Mouse (Mus musculus) lung, postnatal 4 days (tissue): ENCODE measurements around the gene Hnrnpul1.

ENCODE experiments used
- DNase-seq, 2 experiments: peaks; one replicate each; pipeline ENCODE4 v3.0.0; 2021

Hnrnpul1 gene

GRCm38 (mm10) chr7:25687811-25688401 is 66.7 kb downstream of the Hnrnpul1 start:
- peak; percentile 79 to 83 for DNase-seq

GRCm38 (mm10) chr7:25686680-25687531 is 67.7 kb downstream of the Hnrnpul1 start, which contains the start of gene Tgfb1:
Gene Tgfb1 (plus strand): TSS chr7:25687002.
- DNase-seq: peak; percentile 89 to 91

GRCm38 (mm10) chr7:25685926-25686470 is 68.6 kb downstream of the Hnrnpul1 start:
- DNase-seq: no peak

GRCm38 (mm10) chr7:25684659-25685058 is 69.9 kb downstream of the Hnrnpul1 start:
- no peak for DNase-seq

GRCm38 (mm10) chr7:25683474-25684180 is 70.9 kb downstream of the Hnrnpul1 start:
- DNase-seq: peak; percentile 44 to 55

- no peak for DNase-seq
Observed at GRCm38 (mm10) chr7:25681341-25682231, 73.0 kb downstream of the Hnrnpul1 start.

- peak; percentile 96 to 98 for DNase-seq
Observed at GRCm38 (mm10) chr7:25680514-25681258, 73.9 kb downstream of the Hnrnpul1 start, which contains the start of gene B9d2. Gene B9d2 (plus strand): TSS chr7:25680780.

- DNase-seq: peak; percentile 39 to 53
Observed at GRCm38 (mm10) chr7:25679971-25680370, 74.6 kb downstream of the Hnrnpul1 start.

- DNase-seq: no peak
Observed at GRCm38 (mm10) chr7:25677013-25677412, 77.5 kb downstream of the Hnrnpul1 start.

- peak; percentile 87 to 92 for DNase-seq
Observed at GRCm38 (mm10) chr7:25676085-25676781, 78.3 kb downstream of the Hnrnpul1 start.

GRCm38 (mm10) chr7:25675405-25675804 is 79.2 kb downstream of the Hnrnpul1 start:
- no peak for DNase-seq

- DNase-seq: no peak
Observed at GRCm38 (mm10) chr7:25674719-25675300, 79.7 kb downstream of the Hnrnpul1 start, which contains the start of gene Tmem91. Gene Tmem91 (minus strand): TSS chr7:25675166.

GRCm38 (mm10) chr7:25674297-25674696 is 80.3 kb downstream of the Hnrnpul1 start:
- no peak for DNase-seq

- no peak for DNase-seq
Observed at GRCm38 (mm10) chr7:25672442-25672841, 82.1 kb downstream of the Hnrnpul1 start.

- no peak for DNase-seq
Observed at GRCm38 (mm10) chr7:25671686-25672085, 82.9 kb downstream of the Hnrnpul1 start.
